Mouse (Mus musculus) midbrain, embryonic 11.5 days (tissue): Measurements from ENCODE around the gene Palld. TPM values are rescaled to one million over a fixed set of nuclear protein-coding genes. Genes with fewer than 3 reads are reported as not detected.

Experiments
- ATAC-seq: fragments of 200-750 bp; cut with Nextera tagmentation; 2 replicates; pipeline ENCODE4 v1.8.0; 2017; ENCODE audit warnings: moderate TSS enrichment, moderate library complexity; ENCODE audit not compliant: low FRiP score
- DNase-seq: peaks from one replicate; pipeline ENCODE4 v3.0.0; 2015; ENCODE audit warnings: low spot score; ENCODE audit errors: missing footprints
- H3K27ac ChIP-seq: fragments of 300-500 bp; sonication (generic); 2 replicates; pipeline ENCODE4 v1.5.1; 2014; ENCODE audit warnings: low read depth, low read length
- H3K27me3 ChIP-seq: fragments of 300-500 bp; sonication (generic); 2 replicates; pipeline ENCODE4 v1.6.1; 2014; ENCODE audit warnings: mild to moderate bottlenecking, low read length, moderate library complexity, mixed read lengths; ENCODE audit not compliant: control insufficient read depth, insufficient read depth
- H3K36me3 ChIP-seq: fragments of 300-500 bp; sonication (generic); 2 replicates; pipeline ENCODE4 v1.6.1; 2014; ENCODE audit warnings: mild to moderate bottlenecking, low read length, moderate library complexity, mixed read lengths; ENCODE audit not compliant: control insufficient read depth, insufficient read depth
- H3K4me1 ChIP-seq: fragments of 300-500 bp; sonication (generic); 2 replicates; pipeline ENCODE4 v1.6.1; 2014; ENCODE audit warnings: low read length; ENCODE audit not compliant: control insufficient read depth, insufficient read depth
- H3K4me2 ChIP-seq: fragments of 300-500 bp; sonication (generic); 2 replicates; pipeline ENCODE4 v1.6.1; 2014; ENCODE audit warnings: mild to moderate bottlenecking, moderate library complexity
- H3K4me3 ChIP-seq: fragments of 300-500 bp; sonication (generic); 2 replicates; pipeline ENCODE4 v1.5.1; 2014; ENCODE audit warnings: low read depth, low read length
- H3K9ac ChIP-seq: fragments of 300-500 bp; sonication (generic); 2 replicates; pipeline ENCODE4 v1.6.1; 2014; ENCODE audit warnings: low read length
- H3K9me3 ChIP-seq: fragments of 300-500 bp; sonication (generic); 2 replicates; pipeline ENCODE4 v1.6.1; 2016; ENCODE audit warnings: low read length; ENCODE audit not compliant: control insufficient read depth
- WGBS: fragments of 180-500 bp; shearing (Covaris S2); extraction: QIAGEN DNeasy Blood & Tissue Kit; methylation state at CpG from one replicate; pipeline ENCODE4 v1.1.7; 2014; 5-methylcytosine and 5-hydroxymethylcytosine counted together
- polyA plus RNA-seq: library from polyadenylated mRNA; unstranded; fragments of >200 nt; fragmentation: Nextera tagmentation; extraction: Ambion mirVana; gene quantifications from 2 replicates; pipeline ENCODE4 v1.2.1, GENCODE M21; 2014

The Palld gene
- polyA plus RNA-seq, 1 experiment from 2014 or later: 40.4 TPM

DNA sequence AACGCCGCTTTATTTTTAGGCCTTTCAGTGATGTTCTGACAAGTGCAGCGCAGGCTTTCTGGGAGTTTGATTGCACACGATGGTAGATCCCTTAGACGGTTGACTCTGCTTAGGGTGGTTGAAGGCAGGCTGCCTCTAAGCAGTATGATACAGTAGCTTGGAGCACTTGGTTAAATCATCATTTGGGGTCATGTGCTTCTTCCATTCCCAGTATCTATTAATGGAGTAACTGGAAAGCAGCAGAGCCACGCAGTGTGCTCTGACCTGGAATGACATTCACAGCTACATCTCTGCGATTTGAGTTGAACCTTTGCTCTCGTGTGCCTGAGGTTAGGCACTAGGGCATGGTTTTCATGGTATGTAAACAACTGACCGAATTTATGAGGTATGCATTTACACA, 11.5 kb upstream of the Palld start:
- Histone ChIP-seq H3K9ac (no peak overlapping the region), H3K27ac (no peak overlapping the region), H3K36me3 (no peaks in the 10 kb centered on the region), H3K4me1 (no peaks in the 10 kb centered on the region), H3K4me2 (no peak overlapping the region), H3K27me3 (no peaks in the 10 kb centered on the region), H3K9me3 (no peaks in the 10 kb centered on the region), H3K4me3 (no peak overlapping the region)
- 90% methylated on average over 9 of the region's 9 CpGs for WGBS
- ATAC-seq (no peak), DNase-seq (no peak)

DNA sequence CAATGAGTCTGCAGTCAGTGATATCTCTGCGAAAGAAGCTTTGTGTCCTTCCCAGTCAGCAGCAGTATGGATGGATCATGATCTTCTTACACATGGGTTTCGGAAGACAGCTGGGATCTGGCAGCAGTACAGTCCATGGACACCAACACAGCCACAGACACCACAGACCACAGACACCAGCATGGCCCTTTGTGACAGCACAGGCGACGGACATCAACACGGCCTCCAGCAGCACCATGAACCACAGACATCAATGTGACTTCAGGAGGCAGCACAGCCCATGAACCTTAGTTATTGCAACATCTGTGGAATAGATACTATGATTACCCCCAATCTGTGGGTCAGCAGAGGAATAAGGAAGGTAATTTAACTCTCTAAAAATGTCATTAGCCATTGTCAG, 10.3 kb upstream of the Palld start:
- Histone ChIP-seq H3K4me1 (no peaks in the 10 kb centered on the region), H3K27ac (no peak overlapping the region), H3K27me3 (no peaks in the 10 kb centered on the region), H3K36me3 (no peaks in the 10 kb centered on the region), H3K4me2 (no peak overlapping the region), H3K4me3 (no peak overlapping the region), H3K9ac (no peak overlapping the region), H3K9me3 (no peaks in the 10 kb centered on the region)
- ATAC-seq (no peak), DNase-seq (no peak)
- 93% methylated on average over 5 of the region's 5 CpGs for WGBS

DNA sequence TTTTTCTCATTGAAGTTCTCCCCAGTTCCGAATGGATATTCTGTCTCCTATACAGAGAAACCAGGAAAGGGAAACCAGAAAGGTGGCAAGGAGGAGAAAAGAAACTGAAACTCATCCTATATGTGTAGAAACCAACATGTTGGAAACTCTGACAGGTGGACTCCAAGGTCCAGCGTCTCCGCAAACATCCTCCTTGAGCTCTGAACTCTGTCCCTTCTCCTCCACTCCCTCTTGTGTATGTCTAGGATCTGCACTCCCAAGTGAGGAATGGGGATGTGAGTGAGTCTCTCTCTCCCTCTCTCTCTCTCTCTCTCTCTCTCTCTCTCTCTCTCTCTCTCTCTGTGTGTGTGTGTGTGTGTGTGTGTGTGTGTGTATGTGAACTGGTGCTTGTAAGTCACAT, 6.8 kb upstream of the Palld start:
- H3K4me3 ChIP-seq: no peak overlapping the region
- no peaks in the 10 kb centered on the region for H3K27me3 ChIP-seq
- H3K27ac ChIP-seq: no peak overlapping the region
- H3K4me2 ChIP-seq: no peak overlapping the region
- DNase-seq (peak; percentile 37), ATAC-seq (no peak)
- no peaks in the 10 kb centered on the region for H3K4me1 ChIP-seq
- no peak overlapping the region for H3K9ac ChIP-seq
- no peaks in the 10 kb centered on the region for H3K36me3 ChIP-seq
- H3K9me3 ChIP-seq: no peaks in the 10 kb centered on the region
- 92% methylated on average over 3 of the region's 3 CpGs for WGBS

DNA sequence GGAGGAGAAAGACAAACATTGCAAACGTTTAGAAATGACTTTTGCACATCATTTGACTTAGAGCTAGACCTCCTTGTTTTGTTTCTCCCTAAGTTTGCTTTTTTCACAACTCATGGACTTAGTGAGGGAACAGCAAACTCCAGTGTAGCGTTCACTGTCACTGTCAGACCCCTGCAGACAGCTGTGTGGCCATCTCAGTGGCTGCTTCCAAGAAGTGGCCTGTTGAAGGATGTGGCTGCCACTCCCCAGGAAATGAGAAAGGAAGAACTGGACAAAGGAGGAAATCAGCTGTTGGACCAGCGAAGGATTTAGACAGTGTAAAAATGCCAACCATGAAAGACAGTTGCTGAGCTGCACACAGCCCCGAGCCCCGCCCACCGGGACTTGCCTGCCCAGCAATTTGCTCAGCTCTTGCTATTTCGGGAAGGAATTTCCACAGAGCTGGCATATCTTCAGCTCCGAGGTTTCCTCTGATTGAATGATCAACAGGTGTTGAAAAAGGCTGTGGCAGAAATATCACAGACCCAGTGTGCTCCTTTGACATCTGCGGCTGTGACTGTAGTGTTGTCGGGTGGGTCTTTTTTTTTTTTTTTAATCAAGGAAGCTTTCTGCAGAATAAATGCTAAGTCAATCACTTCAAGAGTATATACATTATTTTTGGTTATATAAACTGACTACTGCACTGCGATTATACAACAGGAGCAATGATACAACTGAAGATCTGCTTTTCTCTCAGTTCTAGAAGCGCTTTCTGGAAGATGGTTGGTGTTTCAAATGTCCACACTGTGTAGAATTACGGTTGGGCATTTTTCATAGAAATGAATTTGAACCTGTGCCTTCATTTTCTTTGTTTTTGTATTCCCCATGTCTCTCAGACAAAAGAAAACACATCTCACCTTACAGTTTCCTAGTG, 6.1 kb upstream of the Palld start:
- no peaks in the 10 kb centered on the region for H3K9me3 ChIP-seq
- H3K27me3 ChIP-seq: no peaks in the 10 kb centered on the region
- 79% methylated on average over 13 of the region's 13 CpGs for WGBS
- DNase-seq: peak; percentile 56
- H3K27ac ChIP-seq: no peak overlapping the region
- no peak for ATAC-seq
- H3K36me3 ChIP-seq: no peaks in the 10 kb centered on the region
- no peak overlapping the region for H3K4me3 ChIP-seq
- H3K4me2 ChIP-seq: no peak overlapping the region
- H3K4me1 ChIP-seq: no peaks in the 10 kb centered on the region
- no peak overlapping the region for H3K9ac ChIP-seq

DNA sequence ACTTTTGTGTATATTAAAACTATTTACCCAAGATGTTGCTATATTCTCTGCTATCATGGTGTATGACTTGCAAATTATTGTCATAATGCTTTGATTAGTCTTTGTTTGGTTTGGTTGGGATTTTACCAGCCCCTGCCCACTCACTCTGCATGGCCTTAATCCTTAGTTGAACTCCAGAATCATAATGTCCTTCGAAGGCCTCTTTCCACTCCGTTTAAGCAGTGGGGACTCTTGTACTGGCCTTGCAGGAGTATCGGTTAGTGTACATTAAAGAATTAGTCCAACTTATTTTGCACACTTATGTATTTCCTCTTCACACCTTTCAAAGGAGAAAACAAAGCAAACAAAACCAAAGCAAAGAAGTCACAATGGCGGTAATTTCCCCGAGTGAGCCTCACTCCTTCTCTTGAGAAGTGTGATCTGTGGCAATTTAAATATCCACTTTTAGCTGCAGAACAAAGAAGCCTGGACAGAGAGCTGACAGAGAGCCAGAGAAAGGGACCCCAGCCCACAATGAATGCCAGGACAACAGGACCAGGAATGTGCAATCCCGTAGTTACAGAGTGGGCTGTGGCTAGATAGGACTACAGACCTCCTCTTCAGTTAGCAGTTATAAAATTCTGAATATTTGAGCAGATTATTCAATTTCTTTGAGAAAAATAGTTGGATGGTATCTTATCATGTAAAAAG, 1.3 kb downstream of the Palld start:
- H3K27ac ChIP-seq: no peak overlapping the region
- no peak overlapping the region for H3K4me3 ChIP-seq
- WGBS: 20% methylated on average over 6 of the region's 6 CpGs
- no peak overlapping the region for H3K9ac ChIP-seq
- ATAC-seq (peak; percentile 94), DNase-seq (peak; percentile 88)
- H3K9me3 ChIP-seq: no peaks in the 10 kb centered on the region
- no peak overlapping the region for H3K4me2 ChIP-seq
- H3K27me3 ChIP-seq: no peaks in the 10 kb centered on the region
- peaks cover 5% of the 10 kb centered on the region; the same call in 1 of the 2 replicates for H3K4me1 ChIP-seq
- H3K36me3 ChIP-seq: no peaks in the 10 kb centered on the region

DNA sequence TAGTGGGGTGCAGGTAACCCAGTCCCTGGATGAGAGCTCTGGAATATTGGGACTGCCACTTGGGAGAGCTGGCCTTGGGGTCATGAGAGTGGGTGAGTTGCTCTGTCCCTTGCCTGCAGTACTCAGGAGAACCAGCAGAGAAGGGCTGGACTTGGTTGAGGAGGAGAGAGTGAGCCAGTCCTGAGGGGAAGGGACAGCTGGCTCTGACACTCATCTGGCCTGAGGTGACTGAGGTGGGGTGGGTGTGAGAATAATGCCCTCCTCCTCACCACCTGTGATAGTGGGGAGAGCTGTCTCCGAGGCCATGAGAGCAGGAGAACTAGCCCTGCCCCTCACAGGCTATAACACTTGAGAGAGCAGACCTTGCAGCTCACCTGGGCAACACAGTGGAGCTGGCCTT, 5.1 kb downstream of the Palld start:
- Histone ChIP-seq H3K4me1 (peaks cover 5% of the 10 kb centered on the region; the same call in 1 of the 2 replicates), H3K9ac (no peak overlapping the region), H3K27ac (no peak overlapping the region), H3K4me2 (no peak overlapping the region), H3K4me3 (no peak overlapping the region), H3K9me3 (no peaks in the 10 kb centered on the region), H3K27me3 (no peaks in the 10 kb centered on the region), H3K36me3 (no peaks in the 10 kb centered on the region)
- no peak for ATAC-seq
- WGBS: 81% methylated on average over 1 of the region's 1 CpGs
- no peak for DNase-seq

DNA sequence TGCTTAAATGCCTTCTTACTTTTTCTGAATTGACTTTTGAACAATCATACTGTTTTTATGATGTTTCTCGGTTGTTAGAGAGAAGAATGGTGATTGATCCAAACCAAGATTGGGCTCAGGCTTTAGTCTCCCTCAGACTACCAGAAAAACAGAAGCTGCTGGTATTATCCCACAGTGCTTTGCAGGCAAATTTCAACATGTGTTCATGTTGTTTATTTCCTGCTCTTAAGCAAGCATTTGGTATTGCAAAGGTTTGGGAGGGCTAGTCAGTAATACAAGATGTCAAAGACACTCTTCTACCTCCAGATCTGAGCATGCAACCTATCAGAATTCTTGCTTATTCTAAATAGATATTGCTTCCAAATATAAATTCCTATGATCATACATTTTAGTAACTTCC, 5.7 kb downstream of the Palld start:
- H3K9me3 ChIP-seq: no peaks in the 10 kb centered on the region
- ATAC-seq: no peak
- no peaks in the 10 kb centered on the region for H3K27me3 ChIP-seq
- H3K9ac ChIP-seq: no peak overlapping the region
- WGBS: 81% methylated on average over 1 of the region's 1 CpGs
- H3K4me2 ChIP-seq: no peak overlapping the region
- no peaks in the 10 kb centered on the region for H3K36me3 ChIP-seq
- peaks cover 5% of the 10 kb centered on the region; the same call in 1 of the 2 replicates for H3K4me1 ChIP-seq
- DNase-seq: no peak
- no peak overlapping the region for H3K27ac ChIP-seq
- H3K4me3 ChIP-seq: no peak overlapping the region

DNA sequence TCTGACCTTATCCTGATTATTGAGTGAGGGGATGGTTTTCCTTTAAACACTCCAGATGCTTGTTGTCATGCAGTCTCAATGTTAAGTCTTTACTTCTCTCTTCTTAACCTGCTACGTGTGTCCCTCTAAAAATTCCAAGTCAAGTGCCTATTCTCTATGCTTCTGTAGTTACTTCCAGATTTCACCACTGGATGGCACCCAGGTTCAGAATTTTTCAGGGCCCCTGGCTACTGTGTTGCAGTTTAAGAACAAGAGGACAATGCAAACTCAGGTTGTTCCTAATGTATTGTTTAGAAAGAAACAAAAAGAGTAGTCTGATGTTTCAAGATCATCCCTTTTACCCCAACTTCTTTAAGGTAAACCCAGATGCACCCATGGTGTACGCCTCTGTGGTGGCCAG, 8.4 kb downstream of the Palld start:
- Histone ChIP-seq H3K9me3 (no peaks in the 10 kb centered on the region), H3K4me3 (no peak overlapping the region), H3K27me3 (no peaks in the 10 kb centered on the region), H3K4me2 (no peak overlapping the region), H3K4me1 (no peaks in the 10 kb centered on the region), H3K27ac (no peak overlapping the region), H3K9ac (no peak overlapping the region), H3K36me3 (no peaks in the 10 kb centered on the region)
- WGBS: 56% methylated on average over 2 of the region's 2 CpGs
- ATAC-seq (0 out of 2 replicates have a peak, but pooled peaks have one; percentile 54), DNase-seq (peak; percentile 89)

DNA sequence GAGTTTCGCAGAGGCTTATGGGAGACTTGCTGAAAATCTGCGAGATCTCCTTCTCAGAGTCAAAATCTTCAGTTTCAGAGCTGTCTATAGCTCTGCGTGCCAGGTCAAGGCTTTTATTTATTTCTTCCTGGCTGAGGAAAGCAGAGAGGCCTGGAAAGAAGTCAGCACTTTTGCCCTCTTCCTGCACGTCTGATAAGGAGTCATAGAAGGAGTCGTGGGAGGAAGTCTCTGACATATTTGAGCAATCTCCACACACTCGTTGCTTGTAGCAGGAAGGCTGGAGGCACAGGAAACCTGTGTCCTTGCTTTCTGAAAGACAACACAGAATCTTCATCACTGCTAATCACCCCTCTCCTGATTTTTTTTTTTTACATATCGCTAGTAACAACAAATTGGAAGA, 24.9 kb downstream of the Palld start:
- Histone ChIP-seq H3K4me1 (no peaks in the 10 kb centered on the region), H3K27me3 (no peaks in the 10 kb centered on the region), H3K36me3 (no peaks in the 10 kb centered on the region), H3K9ac (no peak overlapping the region), H3K9me3 (no peaks in the 10 kb centered on the region), H3K4me2 (no peak overlapping the region), H3K27ac (no peak overlapping the region), H3K4me3 (no peak overlapping the region)
- ATAC-seq (no peak), DNase-seq (no peak)
- whole genome bisulfite sequencing: 82% methylated on average over 7 of the region's 7 CpGs
